Mouse (Mus musculus) cortical plate, adult 2 months (tissue): ENCODE measurements around the gene Angel2.

ENCODE experiments used
- CTCF ChIP-seq: fragments of 200-500 bp; IDR thresholded peaks from 2 replicates; pipeline ENCODE4 v1.5.1; 2011; ENCODE audit warnings: mild to moderate bottlenecking, control low read depth, low read length; ENCODE audit not compliant: insufficient read depth; ENCODE audit errors: extremely low read depth
- POLR2A ChIP-seq: fragments of 200-500 bp; IDR thresholded peaks from 2 replicates; pipeline ENCODE4 v1.6.1; 2011; ENCODE audit warnings: mild to moderate bottlenecking, low read length, control low read depth; ENCODE audit not compliant: insufficient read depth; ENCODE audit errors: extremely low read depth

DNA sequence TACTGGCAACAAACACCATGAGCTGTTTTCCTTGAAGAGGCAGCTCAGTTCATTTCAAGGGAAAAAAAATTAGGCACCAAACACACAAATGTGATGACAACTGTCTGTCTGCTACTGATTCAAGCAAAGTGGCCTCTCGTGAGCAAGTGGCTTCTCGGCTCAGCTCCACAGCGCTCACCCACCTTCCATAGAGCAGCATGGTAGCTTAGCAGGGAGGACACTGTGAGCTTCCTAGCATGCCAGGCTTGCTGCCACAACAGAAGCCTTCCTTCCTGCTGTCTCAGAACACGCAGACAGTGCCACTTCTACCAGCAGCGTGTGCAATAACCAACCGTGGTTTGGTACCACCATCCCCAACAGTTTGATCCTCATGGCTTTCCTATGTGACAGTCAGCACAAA is 49.2 kb upstream of the Angel2 start:
- no peak for TF ChIP-seq CTCF
- no peak for TF ChIP-seq POLR2A
